Mouse (Mus musculus): ENCODE measurements around the gene Tigit.

Gene Tigit

DNA sequence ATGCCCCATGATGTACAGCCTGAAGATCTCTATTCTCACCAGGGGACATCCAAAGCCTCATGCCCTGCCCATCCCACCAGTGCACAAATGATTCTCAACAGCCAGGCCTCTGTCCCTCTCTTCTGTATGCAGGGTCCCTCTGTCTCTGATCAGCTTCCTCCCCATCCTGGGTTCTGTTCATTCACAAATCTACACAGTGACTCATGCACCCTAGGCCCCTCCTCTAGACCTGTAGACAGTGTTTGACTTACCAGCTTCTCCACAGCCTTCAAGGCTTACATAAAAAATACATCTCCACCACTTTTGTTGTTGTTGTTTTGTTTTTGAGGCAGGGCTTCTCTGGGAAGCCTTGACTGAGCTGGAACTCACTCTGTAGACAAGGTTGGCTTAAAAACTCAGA, 915 bp upstream of the Tigit start:
- no peak for DNase-seq

DNA sequence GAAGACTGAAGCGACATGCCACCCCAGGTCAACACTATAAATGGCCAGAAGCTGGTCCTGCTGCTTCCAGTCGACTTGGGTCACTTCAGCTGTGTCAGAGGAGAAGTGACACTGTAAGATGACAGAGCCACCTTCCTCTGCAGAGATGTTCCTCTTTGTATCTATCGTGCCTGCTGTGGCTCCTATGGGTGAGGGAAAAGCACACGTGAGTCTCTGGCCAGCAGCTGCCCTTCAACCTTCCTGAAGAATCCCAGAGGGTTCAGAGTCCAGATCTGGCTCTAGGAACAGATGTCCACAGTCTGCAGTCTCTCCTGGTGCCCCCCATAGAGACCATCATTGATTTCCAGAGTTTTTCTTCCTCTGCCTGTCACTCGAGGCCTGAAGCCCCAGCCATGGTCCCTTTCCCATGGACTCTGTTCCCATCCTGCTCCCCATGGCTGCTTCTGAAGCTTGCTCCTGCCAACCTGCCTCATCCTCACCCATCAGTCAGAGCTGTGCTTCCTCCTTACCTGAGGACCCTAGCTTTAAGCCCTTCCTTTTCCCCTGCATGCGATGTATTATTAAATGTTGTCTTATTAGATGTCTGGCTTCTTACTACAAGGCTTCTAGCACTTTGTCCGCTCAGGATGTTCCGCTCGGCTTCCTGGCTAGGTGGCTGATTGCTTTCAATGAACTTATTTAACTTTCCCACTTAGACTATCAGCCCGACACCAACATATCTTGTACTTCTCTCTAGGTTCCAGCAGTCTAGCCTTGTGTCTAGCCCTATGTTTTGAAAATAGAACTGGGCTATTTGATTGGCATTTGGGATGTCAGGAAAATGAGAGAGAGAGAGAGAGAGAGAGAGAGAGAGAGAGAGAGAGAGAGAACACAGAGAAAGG, 1.6 kb downstream of the Tigit start:
- DNase-seq = no peak

DNA sequence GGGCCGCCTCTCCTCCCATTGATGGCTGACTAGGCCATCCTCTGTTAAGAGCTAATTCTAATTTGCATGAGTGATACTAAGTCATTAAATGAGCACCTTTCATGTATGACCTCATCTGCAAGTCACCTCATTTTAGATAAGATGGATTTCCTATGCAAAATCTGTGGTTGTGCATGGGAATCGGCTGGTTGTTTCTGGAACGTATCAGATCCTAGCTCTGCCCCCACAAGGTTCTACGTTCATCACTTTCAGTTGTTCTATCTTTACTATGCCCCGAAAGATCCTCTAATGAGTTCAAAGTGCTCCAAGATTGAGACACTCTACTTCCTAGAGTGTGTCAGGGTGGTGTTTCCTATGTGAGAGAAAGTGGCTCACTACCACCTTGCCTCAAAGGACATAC, 2.4 kb downstream of the Tigit start:
- DNase-seq = no peak

DNA sequence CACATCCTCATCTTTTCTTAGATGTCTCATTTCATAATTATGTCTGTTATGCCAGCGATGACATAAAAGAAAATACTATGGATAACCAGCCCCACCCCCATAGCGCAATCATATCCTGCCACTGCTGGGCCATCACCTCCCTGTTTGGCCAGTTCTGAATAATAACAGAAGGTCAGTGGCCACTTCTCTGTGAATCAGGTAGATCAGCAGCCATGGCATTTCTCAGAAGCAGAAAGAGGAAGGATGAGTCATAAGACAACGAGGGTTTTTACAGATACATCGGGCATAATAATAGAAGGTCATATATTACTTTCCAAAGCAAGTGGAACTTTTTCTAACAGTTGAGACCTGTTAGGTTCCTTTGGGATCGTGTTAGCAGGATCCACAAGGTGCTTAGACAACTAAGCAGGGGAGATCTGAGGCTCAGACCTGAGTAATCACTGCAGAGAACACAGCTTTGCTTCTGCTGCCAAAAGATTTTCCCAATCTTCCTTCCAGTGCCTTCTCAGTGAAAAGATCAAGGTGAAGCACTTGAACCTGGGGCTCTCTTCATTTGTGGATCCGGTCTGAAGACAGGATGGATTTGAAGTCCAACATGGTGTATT, 8.7 kb downstream of the Tigit start:
- DNase-seq = no peak

DNA sequence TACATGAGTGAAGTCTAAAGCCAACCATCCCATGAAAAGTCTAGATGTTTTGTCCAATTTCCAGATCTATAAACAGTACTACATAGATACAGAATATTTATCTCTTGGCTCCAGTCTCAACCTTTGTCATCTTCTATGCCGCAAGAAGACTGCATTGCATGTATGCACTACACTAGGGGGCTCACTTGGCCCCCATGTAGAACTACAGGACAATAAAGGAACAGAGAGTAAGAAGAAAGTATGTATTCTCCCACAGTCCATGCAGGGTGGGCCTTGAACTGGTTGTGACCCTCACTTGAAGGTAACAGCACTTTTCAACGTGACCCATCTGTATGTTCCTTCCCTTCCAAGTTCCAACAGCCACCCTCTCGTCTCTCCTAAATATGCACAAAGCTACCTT, 9.7 kb downstream of the Tigit start:
- DNase-seq = no peak

DNA sequence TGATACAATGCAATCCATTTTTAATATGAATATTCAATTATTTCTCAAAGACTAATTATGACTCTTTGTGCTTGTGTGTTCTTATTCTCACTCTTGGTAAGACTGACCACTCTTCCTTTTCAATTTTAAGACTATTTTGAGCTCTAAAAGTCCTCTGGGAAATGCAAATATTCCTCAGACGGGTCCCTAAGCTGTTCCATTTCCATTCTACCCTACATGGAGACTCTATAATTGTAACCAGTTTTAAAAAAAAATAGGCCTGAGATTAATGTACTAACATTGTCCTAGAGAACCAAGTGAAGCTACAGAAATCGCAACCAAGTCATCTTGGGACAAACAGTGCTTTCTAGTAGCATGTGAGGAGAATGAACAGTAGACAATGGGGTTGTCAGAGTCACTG, 10.7 kb downstream of the Tigit start:
- DNase-seq = no peak

DNA sequence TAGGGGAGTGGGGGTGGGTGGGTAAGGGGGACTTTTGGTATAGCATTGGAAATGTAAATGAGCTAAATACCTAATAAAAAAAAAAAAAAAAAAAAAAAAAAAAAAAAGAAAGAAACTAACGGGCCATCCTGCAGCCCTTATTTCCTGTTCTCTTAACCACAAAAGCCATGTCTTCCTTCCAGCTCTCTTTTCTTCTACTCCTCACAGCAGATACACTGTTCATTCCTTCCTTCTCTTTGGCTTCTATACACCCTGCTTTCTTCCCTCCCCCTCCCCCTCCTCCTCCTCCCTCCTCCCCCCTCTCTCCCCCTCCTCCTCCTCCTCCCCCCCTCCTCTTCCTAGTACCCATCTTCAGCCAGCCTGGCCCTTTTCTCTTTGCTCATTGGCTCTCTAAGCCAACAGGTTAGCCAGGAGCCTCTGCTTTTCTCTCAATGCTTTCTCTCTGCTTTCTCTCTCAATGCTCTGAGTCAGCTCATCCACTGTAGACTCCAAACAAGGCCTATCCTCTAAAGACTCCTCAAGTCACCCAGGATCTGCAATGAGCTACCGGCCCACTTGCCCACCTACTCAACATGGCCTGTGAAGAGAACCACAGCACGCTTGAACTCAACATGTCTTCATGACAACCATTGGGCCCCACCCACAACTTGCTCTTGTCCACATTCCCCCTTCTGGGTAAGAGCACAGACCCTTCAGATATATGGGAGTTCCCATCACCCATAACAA, 13.4 kb downstream of the Tigit start:
- no peak for DNase-seq

DNA sequence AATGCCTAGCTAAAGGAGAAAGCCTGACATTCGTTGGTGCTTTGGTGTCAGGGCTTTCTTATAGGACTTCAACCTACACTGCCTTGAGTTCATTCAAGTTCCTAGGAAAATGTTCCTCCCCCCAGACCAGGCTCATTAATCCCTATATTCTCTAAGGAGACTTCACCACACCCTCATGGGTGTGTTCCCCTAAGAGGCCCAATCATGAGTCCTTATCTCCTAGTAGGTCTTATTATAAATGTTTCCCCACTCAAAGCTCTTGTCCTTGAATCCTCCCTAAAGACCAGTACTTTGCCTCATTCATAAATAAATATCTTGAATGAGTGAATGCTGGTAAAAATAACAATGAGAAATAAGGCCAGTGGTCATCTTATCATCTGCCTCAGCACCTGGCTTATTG, 16.3 kb downstream of the Tigit start:
- DNase-seq = no peak

DNA sequence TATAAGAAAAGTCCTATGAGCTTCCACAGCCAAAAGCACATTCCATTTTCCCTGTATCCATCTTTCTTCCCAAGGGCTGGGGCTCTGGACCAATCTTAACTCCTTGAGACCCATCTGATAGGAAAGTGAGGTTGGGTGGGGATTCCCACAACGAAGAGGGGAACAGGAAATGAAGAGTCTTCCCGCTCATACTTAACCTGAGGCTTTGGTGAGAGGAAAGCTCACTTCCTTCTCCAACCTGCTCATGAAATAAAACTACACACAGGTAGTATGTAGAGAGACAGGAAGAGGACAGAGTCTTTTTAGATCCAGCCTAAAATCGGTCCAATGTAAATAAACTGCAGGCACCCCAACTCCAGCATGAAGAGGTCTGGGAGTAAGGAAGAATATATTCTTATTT, 17.0 kb downstream of the Tigit start:
- DNase-seq = no peak

DNA sequence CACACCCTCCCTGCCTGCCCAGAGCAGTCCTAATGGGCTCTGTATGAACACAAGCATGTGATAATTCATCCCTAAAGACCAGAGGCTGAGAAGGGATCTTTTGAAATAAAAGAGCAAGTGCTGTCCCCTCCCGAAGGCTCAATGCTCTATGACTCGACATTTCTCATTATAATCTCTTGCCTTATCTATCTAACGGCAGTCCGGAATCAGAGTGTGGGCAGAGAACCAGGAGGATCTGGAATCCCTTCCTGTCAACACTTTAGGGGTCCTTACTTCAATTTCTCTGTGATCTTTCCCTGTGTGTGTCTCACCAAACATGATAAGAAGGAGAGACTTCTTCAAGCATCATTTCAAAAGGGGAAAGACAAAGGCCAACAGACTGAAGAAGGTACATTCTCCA, 18.1 kb downstream of the Tigit start:
- DNase-seq = no peak

DNA sequence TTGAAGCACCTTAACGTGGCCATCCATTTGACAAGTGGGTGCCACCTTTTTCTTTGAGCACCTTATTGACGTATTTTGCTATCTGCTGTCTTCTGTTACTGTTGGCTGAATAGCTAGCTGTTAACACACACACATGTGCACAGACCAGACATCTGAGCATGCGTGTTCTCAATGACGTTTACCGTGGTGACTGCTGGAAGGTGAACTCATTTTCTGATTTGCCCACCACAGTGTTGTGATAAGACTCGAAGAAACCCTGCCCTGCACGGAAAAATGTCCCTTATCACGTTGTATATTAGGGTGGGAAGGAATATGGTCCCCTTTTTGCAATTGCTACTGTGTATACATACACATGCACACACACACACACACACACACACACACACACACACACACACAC, 22.7 kb downstream of the Tigit start:
- DNase-seq = no peak

DNA sequence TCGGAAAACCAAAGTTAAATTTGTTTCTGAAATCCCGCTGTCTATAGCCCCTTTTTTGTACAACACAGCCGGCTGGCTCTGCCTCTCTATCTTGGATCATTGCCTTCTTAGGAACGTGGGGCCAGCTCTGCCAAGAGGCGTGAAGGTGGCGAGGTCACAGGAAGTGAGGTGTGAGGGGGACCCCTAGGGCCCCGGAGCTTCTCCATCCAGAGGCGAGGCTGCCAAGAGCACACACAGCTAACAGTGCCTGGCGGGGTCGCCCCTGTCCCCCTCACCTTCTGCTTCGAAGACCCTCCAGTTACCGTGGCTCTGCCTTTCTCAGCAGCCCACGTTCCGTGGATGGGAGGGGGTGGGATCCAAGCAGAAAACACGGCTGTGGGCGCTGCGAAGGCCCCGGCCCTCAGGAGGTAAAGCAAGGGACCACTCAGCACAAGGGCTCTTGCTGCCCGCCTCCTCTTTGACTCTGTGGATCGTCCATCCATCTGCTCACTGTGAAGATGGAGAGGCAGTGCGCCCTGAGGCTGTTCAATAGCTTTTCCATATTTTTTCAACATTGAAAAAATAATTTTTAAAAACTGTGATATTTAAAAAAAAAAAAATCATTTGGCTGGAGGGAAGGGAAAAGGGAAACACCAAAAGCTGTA, 25.4 kb downstream of the Tigit start:
- DNase-seq = peak; percentile 28 to 31

DNA sequence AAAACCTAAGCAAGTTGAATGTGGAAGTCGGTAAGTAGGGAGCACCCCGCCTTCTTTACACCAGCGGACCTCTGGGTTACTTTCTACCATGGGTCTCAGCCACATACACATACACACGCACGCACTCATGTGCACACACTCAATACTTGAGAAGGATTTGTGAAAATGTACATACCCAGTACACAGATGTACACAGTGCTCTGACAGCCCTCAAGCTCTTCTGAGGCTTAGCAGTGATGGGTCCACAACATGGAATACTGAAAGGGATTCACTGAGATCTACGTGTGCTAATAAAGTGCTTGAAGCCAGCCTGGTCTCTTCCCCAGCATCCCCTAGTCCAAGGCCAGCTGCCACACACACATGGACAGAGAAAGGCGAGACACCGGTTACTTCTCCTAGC, 26.7 kb downstream of the Tigit start:
- DNase-seq = no peak

DNA sequence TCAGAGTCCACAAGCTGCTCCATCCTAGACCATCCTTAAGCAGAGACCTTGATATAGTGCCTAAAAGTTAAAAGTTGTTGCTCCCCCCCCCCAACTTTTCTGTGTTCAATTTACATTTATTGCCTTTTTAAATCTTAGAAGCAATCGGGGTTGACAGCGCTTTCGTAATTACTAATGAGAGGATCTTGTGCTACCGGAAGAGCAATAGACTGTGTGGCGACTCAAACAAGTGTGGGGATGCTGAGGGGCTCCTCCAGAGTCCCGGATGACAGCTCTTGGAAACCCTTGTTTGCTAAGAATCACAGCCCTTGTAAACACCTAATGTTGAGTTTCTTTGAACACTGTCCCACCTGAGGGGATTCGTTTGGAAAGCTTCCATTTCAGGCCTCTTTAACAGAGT, 29.9 kb downstream of the Tigit start:
- no peak for DNase-seq

DNA sequence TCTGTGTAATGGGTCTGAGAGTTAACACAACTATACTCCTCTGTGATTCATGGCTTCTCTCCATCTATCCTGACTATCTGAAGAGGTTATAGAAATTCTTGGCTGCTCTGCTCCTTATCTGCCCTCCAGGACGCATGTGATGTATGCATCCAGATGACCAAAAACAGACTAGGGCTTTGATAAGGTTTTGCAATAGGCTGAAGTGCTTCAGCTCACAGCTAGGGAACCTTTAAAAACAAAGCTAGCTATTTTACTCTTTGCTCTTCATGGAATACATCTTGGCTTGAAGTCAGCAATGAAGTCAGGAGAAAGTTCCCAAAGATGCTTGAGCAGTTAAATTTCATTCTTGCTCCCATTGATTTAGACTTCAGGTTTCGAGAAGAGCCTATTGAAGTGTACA, 32.2 kb downstream of the Tigit start:
- no peak for DNase-seq

DNA sequence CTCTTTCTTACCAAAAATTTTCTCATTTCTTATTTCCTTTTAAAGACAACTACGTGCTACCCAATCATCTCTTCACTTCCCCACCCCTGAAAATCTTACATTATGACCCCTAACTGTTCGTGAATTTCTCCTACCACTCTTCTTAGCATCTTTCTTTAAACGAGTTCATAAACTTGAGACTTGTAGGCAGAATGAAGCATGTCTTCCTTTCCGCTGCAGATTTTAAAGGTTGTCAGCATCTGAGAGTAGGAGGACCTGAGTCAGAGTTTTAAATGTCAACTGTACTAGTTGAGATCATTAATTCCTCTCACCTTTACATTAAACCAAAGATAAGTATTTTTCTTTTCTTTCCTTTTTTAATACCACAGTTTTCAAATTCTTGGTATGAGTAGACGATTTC, 35.3 kb downstream of the Tigit start:
- DNase-seq = no peak

DNA sequence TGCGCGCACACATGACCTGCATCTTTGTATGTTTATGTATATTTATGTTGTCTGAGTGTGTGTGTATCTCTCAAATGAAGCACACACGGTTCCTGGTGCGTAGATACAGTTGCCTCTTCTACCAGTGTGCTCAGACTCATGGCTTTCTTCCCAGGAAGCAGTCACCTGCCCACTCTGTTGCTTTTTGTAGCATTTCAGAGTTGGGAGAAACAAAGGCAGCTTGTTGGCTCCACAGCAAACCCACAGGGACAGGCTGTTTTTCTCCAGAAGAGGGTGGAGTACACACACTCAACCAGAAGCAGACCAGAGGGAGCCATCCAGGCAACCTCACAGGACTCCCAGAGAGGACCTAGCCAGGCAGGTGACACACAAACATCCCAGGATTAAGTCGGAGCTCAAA, 38.0 kb downstream of the Tigit start:
- DNase-seq = no peak

DNA sequence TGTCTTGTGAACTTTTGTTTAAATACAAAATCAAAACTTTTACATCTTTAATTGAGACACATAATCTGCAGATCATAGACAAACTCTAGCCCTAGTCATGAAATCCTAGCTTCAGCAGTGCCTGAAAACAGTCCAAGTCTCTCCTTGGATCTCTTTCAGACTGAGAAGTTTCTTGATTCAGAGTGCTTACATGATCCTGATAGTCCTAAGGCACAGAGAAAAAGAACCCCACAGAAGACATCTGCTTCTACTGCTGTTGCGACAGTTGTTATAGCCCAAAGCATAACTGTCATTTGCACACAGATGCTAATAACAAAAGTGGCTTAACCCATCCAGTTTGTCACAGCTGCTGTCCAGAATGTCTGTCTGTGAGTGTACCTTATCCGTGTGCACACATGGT, 38.7 kb downstream of the Tigit start:
- no peak for DNase-seq

DNA sequence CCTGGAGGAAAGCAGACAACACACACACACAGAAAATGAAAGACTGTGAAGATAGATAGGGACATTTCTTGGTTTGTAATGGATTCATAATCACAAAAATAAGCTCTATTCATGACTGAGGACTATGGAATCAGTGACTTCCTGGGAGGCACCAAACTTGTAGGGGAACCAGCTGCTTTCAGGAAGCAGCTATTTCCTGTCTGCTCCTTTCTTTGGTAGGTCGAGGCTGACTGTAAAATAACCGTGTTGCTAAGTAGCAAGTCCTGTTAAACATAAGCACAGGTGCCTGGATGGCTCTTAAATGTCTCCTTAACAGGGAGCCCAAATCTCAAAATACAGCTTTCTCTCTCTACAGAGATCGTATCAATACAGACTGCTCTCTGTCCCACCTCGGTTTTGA, 39.1 kb downstream of the Tigit start:
- no peak for DNase-seq

DNA sequence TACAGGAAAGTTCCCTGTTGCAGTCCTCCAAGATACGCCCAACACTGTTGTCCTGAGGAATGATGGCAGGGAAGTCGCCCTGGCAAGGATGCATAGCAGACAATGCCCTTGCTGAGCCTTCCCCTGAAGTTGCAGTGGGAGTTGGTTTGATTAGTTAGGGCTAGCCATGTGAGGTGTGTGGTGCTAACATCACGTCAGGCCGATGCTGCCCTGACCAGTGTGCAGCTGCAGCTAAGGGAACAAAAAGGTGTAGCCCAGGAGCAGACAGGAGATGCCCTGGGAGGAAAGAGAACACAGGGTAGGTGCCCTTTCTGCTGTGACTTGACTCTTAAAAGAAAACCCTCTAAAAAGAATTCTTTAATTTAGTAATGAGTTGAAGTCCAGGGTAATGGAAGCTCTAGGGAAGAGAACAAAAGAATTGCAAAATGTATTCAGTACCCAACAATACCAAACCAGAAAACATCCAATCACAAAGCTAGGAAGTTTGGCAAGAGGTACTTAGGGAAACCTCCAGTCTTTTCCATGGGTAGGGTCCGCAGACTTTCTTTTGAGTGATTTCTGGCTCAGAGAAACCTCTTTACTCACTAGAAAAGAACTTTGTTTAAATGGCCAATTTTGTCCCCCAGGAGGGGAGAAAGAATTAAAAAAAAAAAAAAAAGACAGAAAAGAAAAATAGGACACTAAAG, 40.5 kb downstream of the Tigit start:
- no peak for DNase-seq

DNA sequence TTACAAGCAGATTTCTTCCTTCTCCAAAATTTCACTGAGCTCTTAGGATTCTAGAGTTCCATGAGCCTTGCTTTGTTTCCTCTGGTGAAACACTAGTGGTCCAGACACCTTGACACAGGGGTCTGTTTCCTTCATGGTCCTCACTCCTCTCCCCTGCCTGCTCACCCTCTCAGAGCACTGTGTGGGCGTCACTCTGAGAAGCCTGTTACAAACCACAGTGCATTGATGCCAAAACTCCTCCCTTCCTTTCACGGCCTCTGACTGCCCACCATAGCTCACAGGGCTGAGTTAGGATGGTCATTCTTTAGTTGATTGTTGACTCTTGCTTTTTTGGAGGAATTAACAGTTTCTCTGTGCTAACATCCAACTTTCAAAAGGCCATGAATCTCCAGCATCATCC, 43.6 kb downstream of the Tigit start:
- DNase-seq = no peak

DNA sequence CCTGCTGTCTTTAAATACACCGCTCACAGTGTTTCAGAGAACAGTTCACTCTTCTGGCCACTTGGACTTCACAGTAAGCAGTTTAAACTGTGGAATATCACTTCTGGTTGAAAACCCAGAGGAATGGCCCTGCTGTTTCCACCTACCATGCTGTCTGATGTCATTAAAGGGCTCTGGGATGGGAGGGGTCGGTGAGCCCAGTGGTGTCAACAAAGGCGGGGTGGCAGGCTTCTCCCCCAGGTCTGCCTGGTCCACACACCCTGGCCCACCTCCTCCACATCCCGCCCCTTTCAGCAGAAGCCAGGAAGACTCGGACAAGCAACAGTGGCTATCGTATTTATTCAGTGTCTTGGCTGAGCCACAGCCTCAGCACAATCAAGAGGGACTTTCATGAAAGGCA, 44.7 kb downstream of the Tigit start:
- DNase-seq = no peak

DNA sequence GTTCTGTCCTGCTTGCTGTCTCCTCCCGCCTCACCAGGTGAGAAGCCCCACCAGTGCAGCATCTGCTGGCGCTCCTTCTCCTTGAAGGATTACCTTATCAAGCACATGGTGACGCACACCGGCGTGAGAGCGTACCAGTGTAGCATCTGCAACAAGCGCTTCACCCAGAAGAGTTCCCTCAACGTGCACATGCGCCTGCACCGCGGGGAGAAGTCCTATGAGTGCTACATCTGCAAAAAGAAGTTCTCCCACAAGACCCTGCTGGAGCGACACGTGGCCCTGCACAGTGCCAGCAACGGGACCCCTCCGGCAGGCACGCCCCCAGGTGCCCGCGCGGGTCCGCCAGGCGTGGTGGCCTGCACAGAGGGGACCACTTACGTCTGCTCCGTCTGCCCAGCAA, 45.7 kb downstream of the Tigit start:
- no peak for DNase-seq
